Mouse (Mus musculus): ENCODE data around the gene Ttc22. TPM values are rescaled to one million over a fixed set of nuclear protein-coding genes. Genes with fewer than 3 reads are reported as not detected.
A peak's percentile ranks its signal among the peaks of the same experiment; 100 is the strongest.

Gene Ttc22
- polyA plus RNA-seq, 1 experiment: 0.26 TPM

DNA sequence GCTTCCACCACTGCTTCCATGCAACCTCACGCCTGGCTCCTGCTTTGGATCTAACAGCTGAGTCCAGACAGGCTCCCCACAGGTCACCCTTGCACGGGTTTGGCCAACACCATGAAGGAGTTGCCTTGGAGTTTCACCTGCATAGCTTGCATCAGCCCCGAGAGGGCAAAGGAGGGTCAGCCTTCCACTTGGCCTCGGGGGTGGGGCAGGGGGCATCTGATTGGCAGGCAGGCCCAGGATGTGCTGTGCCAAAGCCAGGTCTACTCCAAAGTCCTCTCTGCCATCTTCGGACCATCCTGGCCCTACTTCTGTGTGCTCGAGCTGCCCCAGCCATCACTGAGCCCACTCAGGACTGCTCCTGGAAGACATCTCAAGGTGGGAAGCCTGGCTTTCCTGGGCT, 35.2 kb upstream of the Ttc22 start:
- Histone ChIP-seq H3K4me1 (ENCODE audit: control insufficient read depth, insufficient read depth, low read length) (no peaks in the 10 kb centered on the region), H3K4me3 (replicated peaks; ENCODE audit: insufficient read depth, low read depth, low read length) (no peak overlapping the region), H3K27me3 (ENCODE audit: control insufficient read depth, insufficient read depth, low read length) (no peaks in the 10 kb centered on the region), H3K27ac (ENCODE audit: insufficient read depth, low read length) (no peak overlapping the region)
- no peak for DNase-seq
- 90% methylated on average over 6 of the region's 6 CpGs for WGBS
- TF ChIP-seq POLR2A (IDR thresholded peaks at IDR 0.05; ENCODE audit: borderline replicate concordance, insufficient read depth, low read length) (no peak), CTCF (IDR thresholded peaks at IDR 0.05; ENCODE audit: borderline replicate concordance, insufficient read depth, low read depth, low read length) (no peak)

DNA sequence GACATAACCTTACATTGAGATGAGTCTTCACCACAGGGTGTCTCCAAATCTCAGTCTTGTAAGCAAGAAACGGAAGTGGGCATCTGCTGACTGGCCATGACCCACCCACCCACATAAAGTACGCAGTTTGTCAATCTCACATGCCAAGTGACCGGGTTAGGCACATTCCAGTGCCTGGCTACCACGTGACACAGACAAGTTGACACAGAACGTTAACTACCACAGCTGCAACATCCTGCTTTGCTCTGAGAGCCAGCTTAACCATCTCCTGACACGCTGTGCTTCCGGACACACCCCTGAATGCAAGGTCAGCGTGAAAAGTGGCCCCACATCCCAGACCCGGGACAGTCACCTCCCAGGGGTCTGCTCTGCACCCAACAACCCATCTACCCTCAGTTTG, 32.1 kb upstream of the Ttc22 start:
- no peak for DNase-seq
- Histone ChIP-seq H3K27me3 (ENCODE audit: control insufficient read depth, insufficient read depth, low read length) (no peaks in the 10 kb centered on the region), H3K4me3 (replicated peaks; ENCODE audit: insufficient read depth, low read depth, low read length) (no peak overlapping the region), H3K27ac (ENCODE audit: insufficient read depth, low read length) (no peak overlapping the region), H3K4me1 (ENCODE audit: control insufficient read depth, insufficient read depth, low read length) (no peaks in the 10 kb centered on the region)
- TF ChIP-seq POLR2A (IDR thresholded peaks at IDR 0.05; ENCODE audit: borderline replicate concordance, insufficient read depth, low read length) (no peak), CTCF (IDR thresholded peaks at IDR 0.05; ENCODE audit: borderline replicate concordance, insufficient read depth, low read depth, low read length) (no peak)
- WGBS: 68% methylated on average over 9 of the region's 9 CpGs

DNA sequence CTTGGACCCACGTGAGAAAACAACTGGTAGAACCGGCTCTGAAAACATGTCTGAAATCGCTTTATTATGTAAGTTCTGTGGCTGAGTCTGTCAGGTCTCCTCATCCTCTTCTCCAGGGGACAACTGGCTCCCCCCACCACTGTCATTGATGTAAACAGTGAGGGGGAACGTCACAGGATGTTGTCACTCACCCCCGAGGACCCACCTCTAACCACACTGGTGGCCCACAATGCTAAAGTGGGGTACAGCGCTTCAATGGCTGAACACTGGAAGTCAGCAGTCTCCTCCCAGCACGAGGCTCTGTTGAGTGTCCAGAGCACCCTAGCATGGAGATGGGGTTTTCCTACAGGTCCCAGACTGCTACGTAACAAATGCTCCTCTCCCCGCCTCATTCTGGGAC, 31.4 kb upstream of the Ttc22 start:
- WGBS: 87% methylated on average over 9 of the region's 9 CpGs
- no peaks in the 10 kb centered on the region for H3K4me1 ChIP-seq (ENCODE audit: control insufficient read depth, insufficient read depth, low read length)
- DNase-seq: no peak
- TF ChIP-seq CTCF (IDR thresholded peaks at IDR 0.05; ENCODE audit: borderline replicate concordance, insufficient read depth, low read depth, low read length) (no peak), POLR2A (IDR thresholded peaks at IDR 0.05; ENCODE audit: borderline replicate concordance, insufficient read depth, low read length) (no peak)
- H3K27me3 ChIP-seq (ENCODE audit: control insufficient read depth, insufficient read depth, low read length): no peaks in the 10 kb centered on the region
- no peak overlapping the region for H3K4me3 ChIP-seq (replicated peaks; ENCODE audit: insufficient read depth, low read depth, low read length)
- no peak overlapping the region for H3K27ac ChIP-seq (ENCODE audit: insufficient read depth, low read length)

DNA sequence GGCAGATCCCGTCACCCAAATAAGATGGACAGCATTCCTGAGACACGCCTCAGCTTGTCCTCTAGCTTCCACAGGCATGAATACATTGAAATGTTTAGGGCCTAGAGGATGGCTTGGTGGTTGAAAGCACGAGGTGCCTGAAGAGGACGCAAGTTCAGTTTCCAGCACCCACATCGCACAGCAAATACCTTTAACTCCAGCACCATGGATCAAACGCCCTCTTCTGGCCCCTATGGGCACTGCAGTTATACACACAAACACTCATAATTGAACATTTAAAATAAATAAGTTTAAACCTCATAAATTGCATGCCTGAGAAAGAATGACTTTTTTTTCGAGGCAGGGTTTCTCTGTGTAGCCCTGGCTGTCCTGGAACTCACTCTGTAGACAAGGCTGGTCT, 28.6 kb upstream of the Ttc22 start:
- Histone ChIP-seq H3K27ac (ENCODE audit: insufficient read depth, low read length) (no peak overlapping the region), H3K4me1 (ENCODE audit: control insufficient read depth, insufficient read depth, low read length) (no peaks in the 10 kb centered on the region), H3K27me3 (ENCODE audit: control insufficient read depth, insufficient read depth, low read length) (no peaks in the 10 kb centered on the region), H3K4me3 (replicated peaks; ENCODE audit: insufficient read depth, low read depth, low read length) (no peak overlapping the region)
- 60% methylated on average over 7 of the region's 7 CpGs for WGBS
- DNase-seq: no peak
- TF ChIP-seq CTCF (IDR thresholded peaks at IDR 0.05; ENCODE audit: borderline replicate concordance, insufficient read depth, low read depth, low read length) (0 out of 2 replicates have a peak, but pooled peaks have one; percentile 16), POLR2A (IDR thresholded peaks at IDR 0.05; ENCODE audit: borderline replicate concordance, insufficient read depth, low read length) (no peak)

DNA sequence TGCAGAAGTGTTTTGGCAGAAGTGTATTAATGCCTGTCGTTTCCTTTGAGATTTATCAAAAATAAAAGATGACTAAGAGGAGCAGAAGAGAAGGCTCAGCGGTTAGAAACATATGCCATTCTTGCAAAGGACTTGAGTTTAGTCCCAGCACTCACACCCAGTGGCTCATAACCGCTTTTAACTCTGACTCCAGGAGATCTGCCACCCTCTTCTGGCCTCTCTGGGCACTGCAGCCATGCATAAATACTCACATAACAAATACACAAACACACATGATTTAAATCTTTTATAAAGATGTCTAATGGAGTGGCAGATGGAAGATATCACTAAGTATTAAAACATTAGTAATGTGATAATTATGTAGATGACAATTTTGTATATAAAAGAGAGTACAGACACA, 26.0 kb upstream of the Ttc22 start:
- Histone ChIP-seq H3K4me3 (replicated peaks; ENCODE audit: insufficient read depth, low read depth, low read length) (no peak overlapping the region), H3K27ac (ENCODE audit: insufficient read depth, low read length) (no peak overlapping the region), H3K4me1 (ENCODE audit: control insufficient read depth, insufficient read depth, low read length) (no peaks in the 10 kb centered on the region), H3K27me3 (ENCODE audit: control insufficient read depth, insufficient read depth, low read length) (no peaks in the 10 kb centered on the region)
- TF ChIP-seq POLR2A (IDR thresholded peaks at IDR 0.05; ENCODE audit: borderline replicate concordance, insufficient read depth, low read length) (no peak), CTCF (IDR thresholded peaks at IDR 0.05; ENCODE audit: borderline replicate concordance, insufficient read depth, low read depth, low read length) (no peak)
- DNase-seq: no peak
- WGBS: 67% methylated on average over 3 of the region's 3 CpGs

DNA sequence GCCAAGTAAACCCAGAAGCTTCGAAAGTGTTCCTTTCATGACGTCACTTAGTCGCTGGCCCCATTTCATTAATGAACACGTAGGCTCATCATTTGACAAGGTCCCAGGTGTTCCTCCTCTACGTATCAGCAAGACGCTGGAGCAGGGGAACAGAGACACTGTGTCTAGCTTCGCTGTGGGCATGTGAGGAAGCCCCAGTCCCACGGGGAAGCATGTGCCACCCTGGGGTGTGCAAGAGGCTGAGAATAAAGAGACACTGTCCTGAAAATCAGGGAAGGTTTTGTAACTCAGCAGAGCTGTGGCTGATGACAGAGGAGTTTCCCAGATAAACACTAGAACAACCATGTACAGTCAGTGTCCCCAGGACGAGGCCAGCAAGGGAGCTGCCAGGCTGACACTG, 25.2 kb upstream of the Ttc22 start:
- WGBS: 58% methylated on average over 9 of the region's 9 CpGs
- Histone ChIP-seq H3K27me3 (ENCODE audit: control insufficient read depth, insufficient read depth, low read length) (no peaks in the 10 kb centered on the region), H3K27ac (ENCODE audit: insufficient read depth, low read length) (no peak overlapping the region), H3K4me3 (replicated peaks; ENCODE audit: insufficient read depth, low read depth, low read length) (no peak overlapping the region), H3K4me1 (ENCODE audit: control insufficient read depth, insufficient read depth, low read length) (no peaks in the 10 kb centered on the region)
- TF ChIP-seq CTCF (IDR thresholded peaks at IDR 0.05; ENCODE audit: borderline replicate concordance, insufficient read depth, low read depth, low read length) (no peak), POLR2A (IDR thresholded peaks at IDR 0.05; ENCODE audit: borderline replicate concordance, insufficient read depth, low read length) (no peak)
- DNase-seq: no peak

DNA sequence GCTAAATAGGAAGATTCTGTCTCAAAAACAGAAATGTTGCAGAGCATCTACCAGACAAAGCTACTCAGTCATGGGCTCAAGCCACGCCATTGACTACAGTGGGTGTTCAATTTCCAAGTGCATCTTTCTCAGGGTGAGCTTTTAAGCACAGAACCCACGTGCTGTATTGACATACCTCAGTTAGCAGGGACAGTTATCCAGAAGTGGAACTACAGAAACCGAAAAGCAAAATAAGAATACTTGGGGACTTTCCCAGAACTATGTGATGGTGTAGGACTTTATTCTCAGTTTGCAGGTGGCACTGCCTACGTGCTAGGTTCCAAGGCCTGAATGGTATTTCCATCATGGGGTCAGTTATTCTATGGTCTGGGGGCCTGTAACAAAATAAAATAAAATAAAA, 24.5 kb upstream of the Ttc22 start:
- TF ChIP-seq POLR2A (IDR thresholded peaks at IDR 0.05; ENCODE audit: borderline replicate concordance, insufficient read depth, low read length) (no peak), CTCF (IDR thresholded peaks at IDR 0.05; ENCODE audit: borderline replicate concordance, insufficient read depth, low read depth, low read length) (no peak)
- no peaks in the 10 kb centered on the region for H3K27me3 ChIP-seq (ENCODE audit: control insufficient read depth, insufficient read depth, low read length)
- WGBS: 85% methylated on average over 4 of the region's 4 CpGs
- no peak overlapping the region for H3K27ac ChIP-seq (ENCODE audit: insufficient read depth, low read length)
- H3K4me3 ChIP-seq (replicated peaks; ENCODE audit: insufficient read depth, low read depth, low read length): no peak overlapping the region
- DNase-seq: no peak
- no peaks in the 10 kb centered on the region for H3K4me1 ChIP-seq (ENCODE audit: control insufficient read depth, insufficient read depth, low read length)

DNA sequence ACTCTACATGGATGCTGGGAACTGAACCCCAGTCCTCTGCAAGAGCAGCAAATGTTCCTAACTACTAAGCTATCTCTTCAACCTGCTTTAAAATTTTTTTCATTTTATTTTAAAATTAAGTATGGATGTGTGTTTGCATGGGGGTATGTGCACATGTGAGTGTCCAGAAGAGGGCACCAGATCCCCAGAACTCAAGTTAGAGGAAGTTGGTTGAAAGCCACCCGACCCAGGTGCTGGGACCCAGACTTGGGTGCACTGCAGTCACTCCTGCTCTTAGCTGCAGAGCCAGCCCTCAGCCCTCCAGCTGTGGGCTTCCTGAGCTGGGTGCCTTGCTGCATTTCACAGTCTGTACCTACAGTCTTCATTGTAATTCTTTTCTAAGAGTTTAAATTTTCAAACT, 22.8 kb upstream of the Ttc22 start:
- 54% methylated on average over 1 of the region's 1 CpGs for WGBS
- Histone ChIP-seq H3K4me3 (replicated peaks; ENCODE audit: insufficient read depth, low read depth, low read length) (no peak overlapping the region), H3K27ac (ENCODE audit: insufficient read depth, low read length) (no peak overlapping the region), H3K27me3 (ENCODE audit: control insufficient read depth, insufficient read depth, low read length) (no peaks in the 10 kb centered on the region), H3K4me1 (ENCODE audit: control insufficient read depth, insufficient read depth, low read length) (no peaks in the 10 kb centered on the region)
- DNase-seq: no peak
- TF ChIP-seq POLR2A (IDR thresholded peaks at IDR 0.05; ENCODE audit: borderline replicate concordance, insufficient read depth, low read length): no peak
- TF ChIP-seq CTCF (IDR thresholded peaks at IDR 0.05; ENCODE audit: borderline replicate concordance, insufficient read depth, low read depth, low read length): no peak
